Mouse (Mus musculus): ENCODE measurements around the gene Tcp10a. TPM values are rescaled to one million over a fixed set of nuclear protein-coding genes. Genes with fewer than 3 reads are reported as not detected.
"Not testable (repeated sequence)": the region's sequence is repeated elsewhere in the genome, so short reads cannot be mapped to it uniquely, and the experiment has no call there.

The Tcp10a gene
- total and polyA plus RNA-seq, 3 experiments, result 0.16 TPM; not detected in 2

DNA sequence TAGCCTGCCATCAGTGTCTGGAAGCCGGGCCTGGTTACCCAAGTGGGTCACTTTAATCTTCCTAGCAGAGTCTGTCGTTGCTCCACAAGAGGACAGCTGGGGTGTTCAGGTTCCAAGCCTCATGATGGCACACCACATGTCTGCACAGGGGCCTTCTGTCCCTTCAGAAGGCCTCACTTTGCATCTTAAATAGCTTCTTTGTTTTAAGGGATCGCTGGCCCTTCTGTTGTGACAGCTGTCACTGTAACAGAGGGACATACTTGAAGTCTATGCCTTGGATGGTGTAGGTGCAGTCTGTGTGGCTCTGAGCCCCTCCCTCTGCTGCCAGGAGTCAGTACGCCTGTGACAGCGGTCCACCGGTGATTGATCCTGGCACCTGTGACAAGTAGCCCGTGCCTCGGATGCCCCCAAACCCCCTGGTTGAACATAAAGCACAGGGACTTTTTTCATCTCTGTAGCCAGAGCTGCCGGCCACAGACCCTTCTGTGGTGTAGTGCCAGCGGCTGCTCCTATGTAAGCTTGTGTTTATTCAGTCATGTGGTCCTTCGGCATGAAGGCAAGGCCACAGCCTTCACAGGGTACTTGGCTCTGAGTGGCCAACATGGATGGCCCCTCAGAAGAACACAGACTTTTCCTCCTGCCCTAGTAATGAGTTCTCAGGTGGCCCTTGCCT is 32.3 kb upstream of the Tcp10a start:
- Histone ChIP-seq H3K9me3 (replicated peaks) (peaks cover 25% of the 10 kb centered on the region), H3K4me1 (ENCODE audit: insufficient read depth, low read depth, low read length) (no peaks in the 10 kb centered on the region), H3K27me3 (ENCODE audit: insufficient read depth, low read length) (peaks cover 6% of the 10 kb centered on the region; the same call in 1 of the 2 replicates), H3K36me3 (replicated peaks) (no peaks in the 10 kb centered on the region), H3K4me3 (ENCODE audit: low read depth, low read length) (no peak overlapping the region)
- DNase-seq (ENCODE audit: low spot score) (no peak), ATAC-seq (ENCODE audit: extremely low read depth, insufficient number of reproducible peaks, low FRiP score, poor library complexity, severe bottlenecking) (no peak)
- no peak for TF ChIP-seq GATA1 (IDR thresholded peaks at IDR 0.05; ENCODE audit: borderline replicate concordance, low read length)
- TF ChIP-seq POLR2AphosphoS5 (IDR thresholded peaks at IDR 0.05; ENCODE audit: insufficient replicate concordance, low read depth, low read length), result no peak
- no peak for TF ChIP-seq GATA2 (IDR thresholded peaks at IDR 0.05; ENCODE audit: borderline replicate concordance, low read depth, low read length)
- no peak for TF ChIP-seq CTCF (IDR thresholded peaks at IDR 0.05; ENCODE audit: low read depth, low read length)
- no peak for TF ChIP-seq TAL1 (conservative IDR thresholded peaks at IDR 0.05; ENCODE audit: low read depth, low read length)

GRCm38 (mm10) chr17:7306278-7307196 is 17.9 kb upstream of the Tcp10a start:
- not testable (repeated sequence) for DNase-seq (ENCODE audit: low spot score)

GRCm38 (mm10) chr17:7315693-7316382 is 8.6 kb upstream of the Tcp10a start:
- not testable (repeated sequence) for H3K27me3 ChIP-seq (ENCODE audit: insufficient read depth, low read length); DNase-seq (ENCODE audit: low spot score); H3K4me3 ChIP-seq (ENCODE audit: low read depth, low read length); H3K9me3 ChIP-seq (replicated peaks); H3K36me3 ChIP-seq (replicated peaks); H3K4me1 ChIP-seq (ENCODE audit: insufficient read depth, low read depth, low read length); ATAC-seq (ENCODE audit: extremely low read depth, insufficient number of reproducible peaks, low FRiP score, poor library complexity, severe bottlenecking)

More at GRCm38 (mm10) chr17:7306278-7307196, 17.9 kb upstream of the Tcp10a start:
- H3K27me3 ChIP-seq (ENCODE audit: insufficient read depth, low read length); H3K36me3 ChIP-seq (replicated peaks); H3K9me3 ChIP-seq (replicated peaks); H3K4me3 ChIP-seq (ENCODE audit: low read depth, low read length); H3K4me1 ChIP-seq (ENCODE audit: insufficient read depth, low read depth, low read length): not testable (repeated sequence)
- ATAC-seq (ENCODE audit: extremely low read depth, insufficient number of reproducible peaks, low FRiP score, poor library complexity, severe bottlenecking), result peak; percentile 43; the same call in 1 of the 2 replicates

DNA sequence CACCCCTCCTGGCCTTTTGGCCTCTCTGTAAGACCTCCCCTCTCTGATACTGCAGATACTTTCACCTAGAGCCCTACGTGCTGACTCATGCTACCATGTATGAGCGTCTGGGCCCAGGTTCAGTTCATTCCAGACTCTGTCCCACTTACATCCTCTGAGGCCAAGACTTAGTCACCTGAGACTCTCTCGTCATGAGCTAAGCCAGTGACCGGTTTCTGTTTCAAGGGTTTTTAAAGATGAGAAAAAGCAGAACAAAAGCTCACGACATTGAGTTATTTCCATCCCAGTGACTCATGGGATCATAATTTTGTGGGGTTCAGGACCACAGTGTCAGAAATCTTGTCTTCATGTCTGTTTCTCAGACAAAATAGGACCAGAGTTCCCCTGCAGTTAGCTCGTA is 4.7 kb upstream of the Tcp10a start:
- not testable (repeated sequence) for H3K9me3 ChIP-seq (replicated peaks); H3K36me3 ChIP-seq (replicated peaks); H3K4me3 ChIP-seq (ENCODE audit: low read depth, low read length); H3K4me1 ChIP-seq (ENCODE audit: insufficient read depth, low read depth, low read length); DNase-seq (ENCODE audit: low spot score); ATAC-seq (ENCODE audit: extremely low read depth, insufficient number of reproducible peaks, low FRiP score, poor library complexity, severe bottlenecking); H3K27me3 ChIP-seq (ENCODE audit: insufficient read depth, low read length)

DNA sequence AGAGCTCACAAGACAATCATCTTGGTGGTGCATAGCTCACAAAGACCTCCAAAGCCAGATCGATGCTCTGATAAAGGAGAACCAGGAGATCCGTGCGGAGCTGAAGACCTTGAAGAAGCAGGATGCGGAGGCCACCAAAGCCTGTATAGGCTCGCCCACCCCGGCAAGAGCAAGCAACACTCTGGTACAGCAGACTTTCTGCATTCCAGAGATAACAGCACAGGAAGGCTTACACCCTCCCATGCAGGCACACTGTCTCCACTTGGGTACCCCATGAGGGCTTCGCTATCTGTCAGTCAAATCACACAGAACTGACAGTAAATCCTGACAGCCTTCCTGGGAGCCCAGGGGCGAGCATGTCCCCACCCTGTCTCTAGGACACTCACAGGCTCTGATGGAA is 2.0 kb downstream of the Tcp10a start:
- not testable (repeated sequence) for ATAC-seq (ENCODE audit: extremely low read depth, insufficient number of reproducible peaks, low FRiP score, poor library complexity, severe bottlenecking); DNase-seq (ENCODE audit: low spot score)

GRCm38 (mm10) chr17:7332745-7333144 is 8.3 kb downstream of the Tcp10a start:
- H3K27me3 ChIP-seq (ENCODE audit: insufficient read depth, low read length); H3K36me3 ChIP-seq (replicated peaks); H3K4me1 ChIP-seq (ENCODE audit: insufficient read depth, low read depth, low read length); H3K9me3 ChIP-seq (replicated peaks); DNase-seq (ENCODE audit: low spot score); ATAC-seq (ENCODE audit: extremely low read depth, insufficient number of reproducible peaks, low FRiP score, poor library complexity, severe bottlenecking); H3K4me3 ChIP-seq (ENCODE audit: low read depth, low read length): not testable (repeated sequence)

More for the DNA sequence above, 2.0 kb downstream of the Tcp10a start:
- not testable (repeated sequence) for H3K4me3 ChIP-seq (ENCODE audit: low read depth, low read length); H3K4me1 ChIP-seq (ENCODE audit: insufficient read depth, low read depth, low read length); H3K9me3 ChIP-seq (replicated peaks); H3K36me3 ChIP-seq (replicated peaks); H3K27me3 ChIP-seq (ENCODE audit: insufficient read depth, low read length)

GRCm38 (mm10) chr17:7337381-7337780 is 12.9 kb downstream of the Tcp10a start:
- not testable (repeated sequence) for DNase-seq (ENCODE audit: low spot score); ATAC-seq (ENCODE audit: extremely low read depth, insufficient number of reproducible peaks, low FRiP score, poor library complexity, severe bottlenecking)

DNA sequence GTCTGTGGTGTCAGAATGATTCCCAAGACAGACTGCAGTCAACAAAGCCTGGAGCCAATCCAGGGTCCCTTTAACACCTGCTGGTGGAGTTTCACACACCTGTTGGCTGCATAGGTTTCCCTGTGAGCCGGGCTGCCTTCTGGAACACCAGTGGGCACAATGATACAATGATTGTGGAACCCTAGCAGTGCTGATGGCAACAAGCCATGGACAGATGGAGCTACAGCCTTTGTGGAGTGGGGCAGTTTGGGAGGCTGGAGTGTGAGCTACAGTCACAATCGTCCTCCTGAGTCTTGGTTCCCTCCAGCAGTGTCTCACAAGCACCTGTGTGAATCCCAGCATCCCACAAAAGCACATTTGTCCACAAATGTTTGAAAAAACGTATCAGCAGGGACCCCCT is 24.3 kb downstream of the Tcp10a start:
- not testable (repeated sequence) for H3K36me3 ChIP-seq (replicated peaks); H3K4me1 ChIP-seq (ENCODE audit: insufficient read depth, low read depth, low read length); H3K4me3 ChIP-seq (ENCODE audit: low read depth, low read length); H3K9me3 ChIP-seq (replicated peaks); ATAC-seq (ENCODE audit: extremely low read depth, insufficient number of reproducible peaks, low FRiP score, poor library complexity, severe bottlenecking); DNase-seq (ENCODE audit: low spot score); H3K27me3 ChIP-seq (ENCODE audit: insufficient read depth, low read length)

More at GRCm38 (mm10) chr17:7337381-7337780, 12.9 kb downstream of the Tcp10a start:
- not testable (repeated sequence) for H3K9me3 ChIP-seq (replicated peaks); H3K4me1 ChIP-seq (ENCODE audit: insufficient read depth, low read depth, low read length); H3K36me3 ChIP-seq (replicated peaks); H3K27me3 ChIP-seq (ENCODE audit: insufficient read depth, low read length); H3K4me3 ChIP-seq (ENCODE audit: low read depth, low read length)

- not testable (repeated sequence) for DNase-seq (ENCODE audit: low spot score); H3K27me3 ChIP-seq (ENCODE audit: insufficient read depth, low read length); H3K4me3 ChIP-seq (ENCODE audit: low read depth, low read length); ATAC-seq (ENCODE audit: extremely low read depth, insufficient number of reproducible peaks, low FRiP score, poor library complexity, severe bottlenecking); H3K4me1 ChIP-seq (ENCODE audit: insufficient read depth, low read depth, low read length); H3K36me3 ChIP-seq (replicated peaks); H3K9me3 ChIP-seq (replicated peaks)
Observed at GRCm38 (mm10) chr17:7352596-7352995, 28.1 kb downstream of the Tcp10a start, which contains the start of gene Ttll2. Gene Ttll2, minus strand, starts transcription at chr17:7352696.

DNA sequence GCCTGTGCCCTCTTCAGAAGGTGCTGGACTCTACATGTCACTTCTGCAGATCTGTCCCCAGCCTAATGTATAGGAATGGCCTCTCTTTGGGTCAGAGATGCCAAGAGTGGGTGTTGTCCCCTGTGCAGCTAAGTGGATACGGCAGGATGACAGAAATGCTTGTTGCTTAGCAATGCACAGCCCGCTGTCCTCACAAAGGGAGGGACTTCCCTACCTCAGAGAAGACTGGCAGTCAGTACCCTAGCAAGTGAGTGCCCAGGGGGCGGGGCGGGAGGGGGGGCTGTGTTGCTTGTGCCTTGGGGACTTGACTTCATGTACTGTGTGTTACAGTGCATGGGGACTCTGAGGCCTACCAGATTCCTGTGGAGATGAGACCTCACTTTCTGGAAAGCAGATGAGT is 35.4 kb downstream of the Tcp10a start:
- ATAC-seq (ENCODE audit: extremely low read depth, insufficient number of reproducible peaks, low FRiP score, poor library complexity, severe bottlenecking); DNase-seq (ENCODE audit: low spot score): not testable (repeated sequence)

More for the DNA sequence above, 35.4 kb downstream of the Tcp10a start:
- not testable (repeated sequence) for H3K36me3 ChIP-seq (replicated peaks); H3K4me1 ChIP-seq (ENCODE audit: insufficient read depth, low read depth, low read length); H3K9me3 ChIP-seq (replicated peaks); H3K4me3 ChIP-seq (ENCODE audit: low read depth, low read length); H3K27me3 ChIP-seq (ENCODE audit: insufficient read depth, low read length)

Data from G1E (cell line).